Mouse (Mus musculus) myocyte (in vitro differentiated cells): ENCODE measurements around the gene Ly6g6d. TPM values are rescaled to one million over a fixed set of nuclear protein-coding genes. Genes with fewer than 3 reads are reported as not detected.

Experiments used
- H3K27me3 ChIP-seq: one replicate; pipeline ENCODE4 v1.6.1; 2011; ENCODE audit not compliant: control insufficient read depth, insufficient read depth, insufficient read length
- H3K36me3 ChIP-seq: one replicate; pipeline ENCODE4 v1.6.1; 2011; ENCODE audit not compliant: control insufficient read depth, insufficient read depth
- H3K4me2 ChIP-seq: one replicate; pipeline ENCODE4 v1.6.1; 2011; ENCODE audit warnings: low read depth, control low read depth
- H3K4me3 ChIP-seq: one replicate; pipeline ENCODE4 v1.5.1; 2011; ENCODE audit warnings: mild to moderate bottlenecking, control low read depth, moderate library complexity
- H3K79me2 ChIP-seq: one replicate; pipeline ENCODE4 v1.6.1; 2011; ENCODE audit not compliant: control insufficient read depth, insufficient read depth
- H3ac ChIP-seq: one replicate; pipeline ENCODE4 v1.6.1; 2011; ENCODE audit not compliant: control insufficient read depth, insufficient read length
- CEBPB ChIP-seq: IDR thresholded peaks from 2 replicates; pipeline ENCODE4 v1.6.1; 2011; ENCODE audit warnings: mild to moderate bottlenecking, moderate library complexity; ENCODE audit not compliant: poor library complexity, insufficient read depth, severe bottlenecking
- E2F4 ChIP-seq: IDR thresholded peaks from one replicate; pipeline ENCODE4 v1.6.1; 2011; ENCODE audit warnings: mild to moderate bottlenecking, control low read depth, moderate library complexity; ENCODE audit not compliant: insufficient read depth
- MAX ChIP-seq: IDR thresholded peaks from one replicate; pipeline ENCODE4 v1.6.1; 2011; ENCODE audit warnings: low read depth, mild to moderate bottlenecking, control low read depth
- MYOD1 ChIP-seq, 3 experiments: IDR thresholded peaks; one replicate each; pipeline ENCODE4 v1.6.1; 2011; ENCODE audit warnings: control low read depth in 2 of 3, low read depth in 2 of 3, mild to moderate bottlenecking in 2 of 3, moderate library complexity in 1 of 3; ENCODE audit not compliant: insufficient read length in 2 of 3, control insufficient read depth in 1 of 3
- MYOG ChIP-seq, 3 experiments: IDR thresholded peaks; one replicate each; pipeline ENCODE4 v1.6.1; 2011; ENCODE audit warnings: control low read depth in 2 of 3, low read depth in 2 of 3, mild to moderate bottlenecking in 2 of 3; ENCODE audit not compliant: insufficient read length in 2 of 3, control insufficient read depth in 1 of 3, insufficient read depth in 1 of 3
- POLR2A ChIP-seq: IDR thresholded peaks from one replicate; pipeline ENCODE4 v1.6.1; 2011; ENCODE audit warnings: low read depth, mild to moderate bottlenecking, control low read depth, moderate library complexity; ENCODE audit not compliant: insufficient read length
- POLR2AphosphoS2 ChIP-seq: IDR thresholded peaks from one replicate; pipeline ENCODE4 v1.6.1; 2011; ENCODE audit warnings: low read depth, control low read depth; ENCODE audit not compliant: insufficient read length
- REST ChIP-seq: IDR thresholded peaks from one replicate; pipeline ENCODE4 v1.6.1; 2011; ENCODE audit warnings: mild to moderate bottlenecking, control low read depth, moderate library complexity; ENCODE audit not compliant: insufficient read depth, insufficient read length
- SRF ChIP-seq: IDR thresholded peaks from one replicate; pipeline ENCODE4 v1.6.1; 2011; ENCODE audit warnings: low read depth; ENCODE audit not compliant: control insufficient read depth, insufficient read length
- TCF12 ChIP-seq: IDR thresholded peaks from one replicate; pipeline ENCODE4 v1.6.1; 2011; ENCODE audit warnings: mild to moderate bottlenecking, control low read depth; ENCODE audit not compliant: poor library complexity, insufficient read depth, severe bottlenecking
- TCF3 ChIP-seq: IDR thresholded peaks from one replicate; pipeline ENCODE4 v1.6.1; 2011; ENCODE audit warnings: low read depth, control low read depth; ENCODE audit not compliant: insufficient read length
- USF1 ChIP-seq: IDR thresholded peaks from one replicate; pipeline ENCODE4 v1.6.1; 2011; ENCODE audit warnings: low read depth, mild to moderate bottlenecking, control low read depth, moderate library complexity
- polyA plus RNA-seq: library from polyadenylated mRNA; unstranded; fragments of >200 nt; fragmentation: generic; extraction: Trizol; gene quantifications from one replicate; pipeline ENCODE4 v1.2.1, GENCODE M21; 2012; ENCODE audit warnings: missing spikeins

The Ly6g6d gene
- polyA plus RNA-seq, 1 experiment = not detected

- Histone ChIP-seq H3K4me2 (no peak within 1 kb of the TSS), H3K4me3 (no peak within 1 kb of the TSS), H3ac (no peak within 1 kb of the TSS), H3K79me2 (no peaks in the 10 kb centered on the region), H3K36me3 (no peaks in the 10 kb centered on the region), H3K27me3 (no peaks in the 10 kb centered on the region)
- TF ChIP-seq CEBPB (no peak), SRF (no peak), USF1 (no peak), MYOD1 (IDR thresholded peaks at IDR 0.05; ENCODE audit: control insufficient read depth in 1 of 3, insufficient read length in 2 of 3, low read depth in 2 of 3) (no peak), POLR2A (no peak), MAX (no peak), POLR2AphosphoS2 (no peak), TCF3 (no peak), MYOG (IDR thresholded peaks at IDR 0.05; ENCODE audit: control insufficient read depth in 1 of 3, insufficient read depth in 1 of 3, insufficient read length in 2 of 3, low read depth in 2 of 3) (no peak), REST (no peak), E2F4 (no peak), TCF12 (no peak)
Observed at GRCm38 (mm10) chr17:35108097-35108496, 30.2 kb upstream of the Ly6g6d start, which contains the start of gene Ly6g5c. Ly6g5c (plus strand) TSS chr17:35108279.

- no peaks in the 10 kb centered on the region for H3K36me3 ChIP-seq
- TF ChIP-seq USF1 (no peak), POLR2AphosphoS2 (no peak), TCF3 (no peak), MYOD1 (IDR thresholded peaks at IDR 0.05; ENCODE audit: control insufficient read depth in 1 of 3, insufficient read length in 2 of 3, low read depth in 2 of 3) (no peak), CEBPB (no peak), SRF (no peak), TCF12 (no peak), MAX (no peak), MYOG (IDR thresholded peaks at IDR 0.05; ENCODE audit: control insufficient read depth in 1 of 3, insufficient read depth in 1 of 3, insufficient read length in 2 of 3, low read depth in 2 of 3) (no peak), REST (no peak), E2F4 (no peak), POLR2A (no peak)
- no peak overlapping the region for H3K4me3 ChIP-seq
- no peaks in the 10 kb centered on the region for H3K79me2 ChIP-seq
- H3K4me2 ChIP-seq = no peak overlapping the region
- H3ac ChIP-seq = no peak overlapping the region
- no peaks in the 10 kb centered on the region for H3K27me3 ChIP-seq
Observed at GRCm38 (mm10) chr17:35106522-35106921, 28.7 kb upstream of the Ly6g6d start.

GRCm38 (mm10) chr17:35105740-35106389, 28.0 kb upstream of the Ly6g6d start:
- H3K4me3 ChIP-seq = no peak overlapping the region
- no peaks in the 10 kb centered on the region for H3K36me3 ChIP-seq
- H3K4me2 ChIP-seq = no peak overlapping the region
- H3K79me2 ChIP-seq = no peaks in the 10 kb centered on the region
- H3ac ChIP-seq = no peak overlapping the region
- no peak for TF ChIP-seq REST
- TF ChIP-seq TCF3 = no peak
- no peak for TF ChIP-seq TCF12
- TF ChIP-seq E2F4 = no peak
- TF ChIP-seq POLR2AphosphoS2 = no peak
- no peak for TF ChIP-seq MAX
- TF ChIP-seq POLR2A = no peak
- TF ChIP-seq MYOG (IDR thresholded peaks at IDR 0.05; ENCODE audit: control insufficient read depth in 1 of 3, insufficient read depth in 1 of 3, insufficient read length in 2 of 3, low read depth in 2 of 3) = no peak
- no peak for TF ChIP-seq USF1
- no peak for TF ChIP-seq MYOD1 (IDR thresholded peaks at IDR 0.05; ENCODE audit: control insufficient read depth in 1 of 3, insufficient read length in 2 of 3, low read depth in 2 of 3)
- H3K27me3 ChIP-seq = no peaks in the 10 kb centered on the region

- Histone ChIP-seq H3K79me2 (no peaks in the 10 kb centered on the region), H3K36me3 (peaks cover 4% of the 10 kb centered on the region)
- TF ChIP-seq CEBPB (no peak), REST (no peak), POLR2A (no peak), MAX (no peak), TCF12 (no peak), TCF3 (no peak), SRF (no peak), E2F4 (no peak), MYOD1 (IDR thresholded peaks at IDR 0.05; ENCODE audit: control insufficient read depth in 1 of 3, insufficient read length in 2 of 3, low read depth in 2 of 3) (no peak)
Observed at GRCm38 (mm10) chr17:35104754-35105153, 26.9 kb upstream of the Ly6g6d start.

GRCm38 (mm10) chr17:35104079-35104478, 26.2 kb upstream of the Ly6g6d start:
- Histone ChIP-seq H3K4me3 (no peak overlapping the region), H3ac (no peak overlapping the region), H3K27me3 (no peaks in the 10 kb centered on the region), H3K4me2 (no peak overlapping the region), H3K79me2 (no peaks in the 10 kb centered on the region), H3K36me3 (peaks cover 4% of the 10 kb centered on the region)
- TF ChIP-seq E2F4 (no peak), CEBPB (no peak), POLR2AphosphoS2 (no peak), MAX (no peak), MYOD1 (IDR thresholded peaks at IDR 0.05; ENCODE audit: control insufficient read depth in 1 of 3, insufficient read length in 2 of 3, low read depth in 2 of 3) (no peak), REST (no peak), TCF3 (no peak), TCF12 (no peak), SRF (no peak), MYOG (IDR thresholded peaks at IDR 0.05; ENCODE audit: control insufficient read depth in 1 of 3, insufficient read depth in 1 of 3, insufficient read length in 2 of 3, low read depth in 2 of 3) (no peak), USF1 (no peak)

More at GRCm38 (mm10) chr17:35104754-35105153, 26.9 kb upstream of the Ly6g6d start:
- no peak overlapping the region for H3ac ChIP-seq
- no peaks in the 10 kb centered on the region for H3K27me3 ChIP-seq
- H3K4me2 ChIP-seq = no peak overlapping the region
- H3K4me3 ChIP-seq = no peak overlapping the region
